Mouse (Mus musculus): ENCODE measurements around the gene Rgs7. TPM values are rescaled to one million over a fixed set of nuclear protein-coding genes. Genes with fewer than 3 reads are reported as not detected.

The Rgs7 gene
- polyA plus RNA-seq, 1 experiment: 0.05 TPM

- H3K4me3 ChIP-seq (ENCODE audit: low read depth, low read length): no peak overlapping the region
- H3K4me1 ChIP-seq (ENCODE audit: control insufficient read depth, insufficient read depth, insufficient read length, low read length): no peaks in the 10 kb centered on the region
- H3K27ac ChIP-seq (ENCODE audit: insufficient read depth, low read depth, low read length): no peak overlapping the region
- no peaks in the 10 kb centered on the region for H3K36me3 ChIP-seq (ENCODE audit: control insufficient read depth, insufficient read depth, low read length)
- WGBS: 82% methylated on average over 5 of the region's 5 CpGs
- TF ChIP-seq CTCF (IDR thresholded peaks at IDR 0.05; ENCODE audit: extremely low read depth, insufficient read length, insufficient replicate concordance, low read depth, low read length) (no peak), POLR2A (IDR thresholded peaks at IDR 0.05; ENCODE audit: low read depth, low read length) (no peak)
- no peaks in the 10 kb centered on the region for H3K27me3 ChIP-seq (ENCODE audit: control insufficient read depth, insufficient read depth, low read length)
Observed at GRCm38 (mm10) chr1:175035461-175035860, 456.8 kb downstream of the Rgs7 start.

DNA sequence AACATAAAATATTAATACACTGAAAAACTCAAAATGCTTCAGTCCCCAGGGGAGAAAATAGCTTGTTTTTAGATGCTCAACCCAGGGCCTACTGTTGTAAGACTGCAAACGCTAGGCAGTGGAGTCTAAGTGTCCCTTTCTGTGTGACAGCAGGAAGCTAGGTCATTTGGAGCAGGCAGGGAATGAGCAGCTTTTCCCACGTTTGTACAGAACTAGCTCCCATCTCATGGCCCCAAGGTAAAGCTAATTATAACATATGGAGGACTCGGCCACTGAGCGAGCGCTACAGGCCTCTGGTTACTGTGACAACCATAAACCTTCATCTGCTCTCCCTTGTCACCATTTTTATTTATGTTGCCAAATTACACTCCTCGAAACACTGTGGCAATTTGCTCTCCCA is 460.3 kb downstream of the Rgs7 start:
- H3K4me1 ChIP-seq (ENCODE audit: control insufficient read depth, insufficient read depth, insufficient read length, low read length): no peaks in the 10 kb centered on the region
- WGBS: 63% methylated on average over 6 of the region's 6 CpGs
- H3K27ac ChIP-seq (ENCODE audit: insufficient read depth, low read depth, low read length): no peak overlapping the region
- TF ChIP-seq CTCF (IDR thresholded peaks at IDR 0.05; ENCODE audit: extremely low read depth, insufficient read length, insufficient replicate concordance, low read depth, low read length) (no peak), POLR2A (IDR thresholded peaks at IDR 0.05; ENCODE audit: low read depth, low read length) (no peak)
- no peaks in the 10 kb centered on the region for H3K36me3 ChIP-seq (ENCODE audit: control insufficient read depth, insufficient read depth, low read length)
- no peaks in the 10 kb centered on the region for H3K27me3 ChIP-seq (ENCODE audit: control insufficient read depth, insufficient read depth, low read length)
- no peak overlapping the region for H3K4me3 ChIP-seq (ENCODE audit: low read depth, low read length)

DNA sequence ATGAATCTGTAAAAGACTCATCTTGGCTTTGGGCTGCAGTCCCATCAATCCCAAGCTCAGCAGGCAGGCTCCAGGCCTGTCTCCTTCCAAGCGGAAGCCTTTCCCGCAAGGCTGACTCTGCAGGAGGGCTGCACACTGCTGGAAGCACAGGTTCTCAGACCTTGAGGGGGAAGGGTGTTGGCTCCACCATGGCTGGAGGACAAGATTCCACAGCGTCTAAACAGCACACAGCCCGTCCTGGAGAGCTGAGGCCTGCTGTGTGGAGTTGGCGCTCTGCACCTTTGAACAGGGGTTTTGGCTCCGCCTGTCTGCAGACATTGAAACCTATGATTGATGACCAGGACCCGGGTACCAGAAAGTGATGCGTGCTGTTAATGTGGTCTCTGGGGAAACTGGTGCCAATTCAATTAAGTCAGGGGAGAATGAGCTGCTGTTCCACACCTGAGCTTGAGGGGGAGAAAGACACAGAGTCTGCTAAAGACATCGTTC is 463.5 kb downstream of the Rgs7 start:
- Histone ChIP-seq H3K27ac (ENCODE audit: insufficient read depth, low read depth, low read length) (no peak overlapping the region), H3K4me3 (ENCODE audit: low read depth, low read length) (no peak overlapping the region), H3K4me1 (ENCODE audit: control insufficient read depth, insufficient read depth, insufficient read length, low read length) (no peaks in the 10 kb centered on the region), H3K36me3 (ENCODE audit: control insufficient read depth, insufficient read depth, low read length) (no peaks in the 10 kb centered on the region), H3K27me3 (ENCODE audit: control insufficient read depth, insufficient read depth, low read length) (no peaks in the 10 kb centered on the region)
- TF ChIP-seq POLR2A (IDR thresholded peaks at IDR 0.05; ENCODE audit: low read depth, low read length): no peak
- no peak for TF ChIP-seq CTCF (IDR thresholded peaks at IDR 0.05; ENCODE audit: extremely low read depth, insufficient read length, insufficient replicate concordance, low read depth, low read length)
- 26% methylated on average over 9 of the region's 9 CpGs for WGBS

DNA sequence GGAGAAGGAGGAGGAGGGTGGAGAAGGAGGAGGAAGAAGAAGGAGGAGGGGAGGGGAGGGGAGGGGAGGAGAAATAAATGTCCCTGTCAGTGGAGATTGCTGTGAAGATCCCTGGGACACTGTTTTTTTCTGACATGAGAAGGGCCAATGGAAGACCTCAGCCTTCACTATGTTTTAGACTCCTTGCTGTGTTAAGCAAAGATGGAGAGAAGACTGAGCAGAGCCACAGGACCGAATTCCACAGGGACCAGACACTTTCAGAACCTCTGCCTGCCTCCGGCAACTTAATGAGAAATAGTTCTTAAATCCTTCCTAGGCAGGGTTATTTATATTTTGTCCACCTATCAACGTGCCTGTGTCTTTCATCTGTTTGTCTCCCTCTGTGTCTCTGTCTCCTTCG is 464.0 kb downstream of the Rgs7 start:
- no peak for TF ChIP-seq CTCF (IDR thresholded peaks at IDR 0.05; ENCODE audit: extremely low read depth, insufficient read length, insufficient replicate concordance, low read depth, low read length)
- TF ChIP-seq POLR2A (IDR thresholded peaks at IDR 0.05; ENCODE audit: low read depth, low read length): no peak
- 31% methylated on average over 4 of the region's 4 CpGs for WGBS

GRCm38 (mm10) chr1:175025781-175026309 is 466.5 kb downstream of the Rgs7 start:
- Histone ChIP-seq H3K36me3 (ENCODE audit: control insufficient read depth, insufficient read depth, low read length) (no peaks in the 10 kb centered on the region), H3K27ac (ENCODE audit: insufficient read depth, low read depth, low read length) (no peak overlapping the region), H3K4me3 (ENCODE audit: low read depth, low read length) (no peak overlapping the region), H3K4me1 (ENCODE audit: control insufficient read depth, insufficient read depth, insufficient read length, low read length) (no peaks in the 10 kb centered on the region), H3K27me3 (ENCODE audit: control insufficient read depth, insufficient read depth, low read length) (no peaks in the 10 kb centered on the region)
- WGBS: 50% methylated on average over 7 of the region's 7 CpGs
- no peak for TF ChIP-seq POLR2A (IDR thresholded peaks at IDR 0.05; ENCODE audit: low read depth, low read length)
- no peak for TF ChIP-seq CTCF (IDR thresholded peaks at IDR 0.05; ENCODE audit: extremely low read depth, insufficient read length, insufficient replicate concordance, low read depth, low read length)

More for the DNA sequence above, 464.0 kb downstream of the Rgs7 start:
- Histone ChIP-seq H3K27me3 (ENCODE audit: control insufficient read depth, insufficient read depth, low read length) (no peaks in the 10 kb centered on the region), H3K4me1 (ENCODE audit: control insufficient read depth, insufficient read depth, insufficient read length, low read length) (no peaks in the 10 kb centered on the region), H3K27ac (ENCODE audit: insufficient read depth, low read depth, low read length) (no peak overlapping the region), H3K4me3 (ENCODE audit: low read depth, low read length) (no peak overlapping the region), H3K36me3 (ENCODE audit: control insufficient read depth, insufficient read depth, low read length) (no peaks in the 10 kb centered on the region)

DNA sequence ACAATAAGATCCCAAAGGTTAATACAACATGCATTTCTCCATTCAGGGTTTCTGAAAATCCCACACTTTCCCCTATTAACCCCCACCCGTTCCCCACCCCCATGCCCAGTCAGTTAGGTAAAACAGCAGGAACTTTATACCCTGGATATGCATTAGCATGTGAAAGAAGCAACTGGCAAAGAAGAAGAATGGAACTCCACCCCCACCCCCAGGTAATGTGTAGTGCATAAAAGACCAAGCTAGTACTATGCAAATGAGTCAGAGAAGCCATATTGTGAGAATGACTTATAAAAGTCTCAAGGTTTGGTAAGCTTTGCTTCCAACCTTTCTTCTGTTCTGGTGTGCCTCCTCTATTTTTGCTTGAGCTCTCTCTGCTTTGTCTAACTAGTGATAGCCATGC is 468.2 kb downstream of the Rgs7 start:
- Histone ChIP-seq H3K4me3 (ENCODE audit: low read depth, low read length) (no peak overlapping the region), H3K4me1 (ENCODE audit: control insufficient read depth, insufficient read depth, insufficient read length, low read length) (no peaks in the 10 kb centered on the region), H3K27ac (ENCODE audit: insufficient read depth, low read depth, low read length) (no peak overlapping the region), H3K36me3 (ENCODE audit: control insufficient read depth, insufficient read depth, low read length) (no peaks in the 10 kb centered on the region), H3K27me3 (ENCODE audit: control insufficient read depth, insufficient read depth, low read length) (no peaks in the 10 kb centered on the region)
- TF ChIP-seq CTCF (IDR thresholded peaks at IDR 0.05; ENCODE audit: extremely low read depth, insufficient read length, insufficient replicate concordance, low read depth, low read length): no peak
- no peak for TF ChIP-seq POLR2A (IDR thresholded peaks at IDR 0.05; ENCODE audit: low read depth, low read length)
- WGBS: 76% methylated on average over 1 of the region's 1 CpGs

Other genes starting within 250 kb of the Rgs7 start
- 0.41 and 0.55 TPM in 2 replicates for gene Kmo, start 127.9 kb upstream of the Rgs7 start, polyA plus RNA-seq (2012; rRNA removed)
- gene Fh1, start 133.1 kb upstream of the Rgs7 start, polyA plus RNA-seq (2012; rRNA removed): 11.8 and 16.4 TPM in 2 replicates
- 0.93 and 2.4 TPM in 2 replicates for gene Opn3, start 200.3 kb upstream of the Rgs7 start, polyA plus RNA-seq (2012; rRNA removed)
- 10.4 and 19.5 TPM in 2 replicates for gene Chml, start 200.4 kb upstream of the Rgs7 start, polyA plus RNA-seq (2012; rRNA removed)
- not detected in 2 replicates for gene Wdr64, start 206.1 kb upstream of the Rgs7 start, polyA plus RNA-seq (2012; rRNA removed)